Mouse (Mus musculus) erythroblast, embryonic 14.5 days (primary cell): ENCODE measurements around the gene Krtap2-4.

Source experiments
- GATA1 ChIP-seq: IDR thresholded peaks from 2 replicates; pipeline ENCODE4 v1.6.1; 2012; ENCODE audit warnings: low read length, inconsistent platforms, mixed read lengths
- TAL1 ChIP-seq: IDR thresholded peaks from 3 replicates; pipeline ENCODE4 v1.6.1; 2012; ENCODE audit warnings: low read length, inconsistent platforms, mixed read lengths

DNA sequence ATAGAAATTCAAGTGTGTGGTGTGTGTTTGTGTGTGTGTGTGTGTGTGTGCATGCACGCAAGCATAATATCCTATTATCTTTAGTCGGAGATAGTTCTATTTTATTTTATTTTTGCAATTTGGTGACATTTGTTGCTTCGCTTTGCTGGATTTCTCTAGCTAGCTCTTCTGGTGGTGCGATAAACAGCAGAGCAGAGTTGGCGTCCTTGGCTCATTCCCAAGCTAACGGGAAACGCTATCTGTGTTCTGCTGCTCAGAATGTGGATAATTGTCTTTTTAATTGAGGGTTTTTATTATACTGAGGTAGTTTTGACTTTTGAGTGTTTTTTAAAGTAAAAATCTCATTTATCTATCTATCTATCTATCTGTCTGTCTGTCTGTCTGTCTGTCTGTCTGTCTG lies 29.6 kb downstream of the Krtap2-4 start:
- no peak for TF ChIP-seq GATA1
- TF ChIP-seq TAL1: no peak
